Comparison of ENCODE assay signal across 8 mouse cellular contexts in genomic region chr11:60728260-60728761, GRCm38 (mm10). TPM values are rescaled to one million over a fixed set of nuclear protein-coding genes. Genes with fewer than 3 reads are reported as not detected.
DNase-seq lines count a peak whose midpoint lies in the region; ATAC-seq lines count a peak whose summit lies in the region.

Gene Mief2 (plus strand): TSS chr11:60728398.

- ATAC-seq in megakaryocyte progenitor cell, adult 5-6 weeks (replicated peaks; ENCODE audit: poor library complexity): peak; percentile 88

- DNase-seq in adipocyte (ENCODE audit: low spot score): peak; percentile 96
- DNase-seq in embryo, embryonic 10 days (ENCODE audit: low spot score): peak; percentile 97
- peak; percentile 91 for DNase-seq in gastrocnemius, postnatal 10 days
- DNase-seq in induced T-regulatory cell, adult 2 months (ENCODE audit: low read depth): peak; percentile 96
- peak; percentile 85 to 94 for DNase-seq in left cerebral cortex, adult 9 months (ENCODE audit: low spot score in 2 of 2)
- peak; percentile 96 for DNase-seq in right cerebral cortex, postnatal 14 days
- DNase-seq in urinary bladder, postnatal 36 days (ENCODE audit: low spot score in 2 of 2): peak; percentile 90 to 94

RNA-seq across cellular contexts. Expression of gene Mief2, which starts in this region (rescaled TPM):
- 10 to 100 TPM; 79.9 to 81.7 TPM for total RNA-seq in gastrocnemius, postnatal 10 days (2021)
- 2.2 and 2.4 TPM in 2 replicates for total RNA-seq in megakaryocyte progenitor cell, adult 5-6 weeks (2015)
- total RNA-seq in megakaryocyte progenitor cell, adult 5-6 weeks (2017): 3.8 and 4.6 TPM in 2 replicates

Comparison
In these comparisons a context has a peak if more than half of its experiments do, and no peak if none do; other contexts are left out.
1. Peak in every context shown above with its lines: DNase-seq and ATAC-seq.
2. RNA of gene Mief2 (total RNA-seq): 79.9 to 81.7 TPM in gastrocnemius, postnatal 10 days; 2.2 to 4.6 TPM in megakaryocyte progenitor cell, adult 5-6 weeks; every median in the first group is over 10 times any median in the second.